In genomic region chr1:190695589-190695988, GRCm38 (mm10) we compare ENCODE assay signal across 8 mouse cellular contexts.
A peak's percentile ranks its signal among the peaks of the same experiment; 100 is the strongest.
DNase-seq lines count a peak whose midpoint lies in the region; ATAC-seq and TF ChIP-seq lines count a peak whose summit lies in the region.

No protein-coding gene starts in this region.

- H3K9me3 ChIP-seq in hindbrain, embryonic 10.5 days = no peaks in the 10 kb centered on the region
- no peaks in the 10 kb centered on the region for H3K9me3 ChIP-seq in hindbrain, embryonic 14.5 days (ENCODE audit: control insufficient read depth, low read length)
- no peaks in the 10 kb centered on the region for H3K9me3 ChIP-seq in CH12.LX (replicated peaks; ENCODE audit: low read length)
- no peaks in the 10 kb centered on the region for H3K9me3 ChIP-seq in embryonic facial prominence, embryonic 11.5 days (replicated peaks; ENCODE audit: control insufficient read depth, low read length)
- H3K9me3 ChIP-seq in neural tube, embryonic 11.5 days (ENCODE audit: control insufficient read depth, low read length) = no peaks in the 10 kb centered on the region

- no peak overlapping the region for H3K9ac ChIP-seq in hindbrain, embryonic 14.5 days
- no peak overlapping the region for H3K9ac ChIP-seq in CH12.LX (ENCODE audit: insufficient read depth, low read depth)
- no peak overlapping the region for H3K9ac ChIP-seq in embryonic facial prominence, embryonic 11.5 days (replicated peaks; ENCODE audit: low read length)
- no peak overlapping the region for H3K9ac ChIP-seq in neural tube, embryonic 11.5 days (ENCODE audit: low read length)

- WGBS in hindbrain, embryonic 10.5 days = 71% methylated on average over 11 of the region's 11 CpGs
- 70% methylated on average over 11 of the region's 11 CpGs for WGBS in hindbrain, embryonic 14.5 days
- WGBS in embryonic facial prominence, embryonic 11.5 days = 67% methylated on average over 11 of the region's 11 CpGs
- 62% methylated on average over 11 of the region's 11 CpGs for WGBS in neural tube, embryonic 11.5 days

- dilution Hi-C loops in CH12.LX (cut with MboI; ENCODE audit: extremely low pct_ligation_motif_present, extremely low pct_unique_long_range_greater_than_20kb, low sequenced_read_pairs) = no loop called here

- H3K4me2 ChIP-seq in hindbrain, embryonic 14.5 days (replicated peaks) = no peak overlapping the region
- H3K4me2 ChIP-seq in CH12.LX (ENCODE audit: insufficient read depth, low read depth, poor library complexity, severe bottlenecking) = no peak overlapping the region
- H3K4me2 ChIP-seq in embryonic facial prominence, embryonic 11.5 days (ENCODE audit: low read depth, low read length) = no peak overlapping the region
- H3K4me2 ChIP-seq in neural tube, embryonic 11.5 days (ENCODE audit: low read depth) = no peak overlapping the region

- no peaks in the 10 kb centered on the region for H3K79me2 ChIP-seq in CH12.LX (replicated peaks; ENCODE audit: control insufficient read depth, extremely low read depth, insufficient read depth, poor library complexity, severe bottlenecking)

- no peak for TF ChIP-seq EP300 in CH12.LX (IDR thresholded peaks at IDR 0.05; ENCODE audit: low read length)

- peaks cover 3% of the 10 kb centered on the region; the same call in 1 of the 2 replicates for H3K4me1 ChIP-seq in hindbrain, embryonic 10.5 days (replicated peaks)
- H3K4me1 ChIP-seq in hindbrain, embryonic 14.5 days (replicated peaks; ENCODE audit: control insufficient read depth, insufficient read depth, low read length) = 0 out of 2 replicates have a peak, but pooled peaks cover 4% of the 10 kb centered on the region
- no peaks in the 10 kb centered on the region for H3K4me1 ChIP-seq in CH12.LX (ENCODE audit: control insufficient read depth in 1 of 2, insufficient read depth in 2 of 2)
- H3K4me1 ChIP-seq in embryonic facial prominence, embryonic 11.5 days (ENCODE audit: control insufficient read depth, insufficient read depth, low read length) = no peaks in the 10 kb centered on the region
- no peaks in the 10 kb centered on the region for H3K4me1 ChIP-seq in neural tube, embryonic 11.5 days (ENCODE audit: control insufficient read depth, insufficient read depth, low read length)

- no peak for ATAC-seq in hindbrain, embryonic 14.5 days (ENCODE audit: low FRiP score)
- no peak for ATAC-seq in embryonic facial prominence, embryonic 11.5 days (replicated peaks; ENCODE audit: insufficient number of reproducible peaks, low FRiP score, low TSS enrichment, low read depth)
- 0 out of 2 replicates have a peak, but pooled peaks have one; percentile 35 for ATAC-seq in neural tube, embryonic 11.5 days (ENCODE audit: insufficient read depth, low FRiP score, low TSS enrichment)

- in situ Hi-C loops in CH12.LX (cut with MboI; ENCODE audit: low pct_ligation_motif_present, low pct_unique_long_range_greater_than_20kb, low sequenced_read_pairs) = no loop called here

- TF ChIP-seq POLR2A in CH12.LX (IDR thresholded peaks at IDR 0.05; ENCODE audit: low read depth, low read length) = no peak

- no peaks in the 10 kb centered on the region for H3K36me3 ChIP-seq in hindbrain, embryonic 10.5 days
- H3K36me3 ChIP-seq in hindbrain, embryonic 14.5 days (replicated peaks; ENCODE audit: control insufficient read depth, insufficient read depth) = no peaks in the 10 kb centered on the region
- no peaks in the 10 kb centered on the region for H3K36me3 ChIP-seq in CH12.LX (replicated peaks in 1 of 2; ENCODE audit: control insufficient read depth in 1 of 2, insufficient read depth in 1 of 2, low read length in 1 of 2)
- H3K36me3 ChIP-seq in embryonic facial prominence, embryonic 11.5 days (replicated peaks; ENCODE audit: control insufficient read depth, insufficient read depth, low read depth, low read length) = no peaks in the 10 kb centered on the region
- no peaks in the 10 kb centered on the region for H3K36me3 ChIP-seq in neural tube, embryonic 11.5 days (ENCODE audit: control insufficient read depth, insufficient read depth, low read length)

- no peak overlapping the region for H3K27ac ChIP-seq in hindbrain, embryonic 10.5 days
- no peak overlapping the region for H3K27ac ChIP-seq in hindbrain, embryonic 14.5 days
- no peak overlapping the region for H3K27ac ChIP-seq in CH12.LX (ENCODE audit: insufficient read depth, low read depth)
- H3K27ac ChIP-seq in embryonic facial prominence, embryonic 11.5 days (replicated peaks; ENCODE audit: low read depth, low read length) = no peak overlapping the region
- H3K27ac ChIP-seq in neural tube, embryonic 11.5 days (ENCODE audit: low read depth, low read length) = no peak overlapping the region

- peak; percentile 69 for TF ChIP-seq RAD21 in CH12.LX (IDR thresholded peaks at IDR 0.05; ENCODE audit: low read depth, low read length)

- peak; percentile 48 to 69; a peak in 3 of 4 replicates for TF ChIP-seq CTCF in CH12.LX (conservative IDR thresholded peaks at IDR 0.05 in 1 of 2, IDR thresholded peaks at IDR 0.05 in 1 of 2; ENCODE audit: low read depth in 2 of 2, low read length in 2 of 2)

- DNase-seq in hindbrain, embryonic 10.5 days (ENCODE audit: low spot score) = peak; percentile 42
- DNase-seq in hindbrain, embryonic 14.5 days (ENCODE audit: low spot score) = no peak
- peak; percentile 53 for DNase-seq in CH12.LX (ENCODE audit: extremely low read depth)
- peak; percentile 80 for DNase-seq in adrenal gland, postnatal 10 days
- DNase-seq in embryonic facial prominence, embryonic 11.5 days (ENCODE audit: low spot score) = peak; percentile 66
- peak; percentile 64 to 79 for DNase-seq in layer of hippocampus, postnatal 10 days (ENCODE audit: low spot score in 2 of 2)
- peak; percentile 63 for DNase-seq in neural tube, embryonic 11.5 days (ENCODE audit: low spot score)
- no peak for DNase-seq in B cell, adult 2 months

- no peaks in the 10 kb centered on the region for H3K27me3 ChIP-seq in hindbrain, embryonic 10.5 days (ENCODE audit: insufficient read depth, poor library complexity, severe bottlenecking)
- H3K27me3 ChIP-seq in hindbrain, embryonic 14.5 days (ENCODE audit: control insufficient read depth, insufficient read depth, low read length) = no peaks in the 10 kb centered on the region
- H3K27me3 ChIP-seq in CH12.LX (replicated peaks) = no peaks in the 10 kb centered on the region
- H3K27me3 ChIP-seq in embryonic facial prominence, embryonic 11.5 days (ENCODE audit: control insufficient read depth, insufficient read depth, low read length) = no peaks in the 10 kb centered on the region
- no peaks in the 10 kb centered on the region for H3K27me3 ChIP-seq in neural tube, embryonic 11.5 days (ENCODE audit: control insufficient read depth, insufficient read depth, low read length)

- no peak overlapping the region for H3K4me3 ChIP-seq in hindbrain, embryonic 10.5 days
- no peak overlapping the region for H3K4me3 ChIP-seq in hindbrain, embryonic 14.5 days (replicated peaks; ENCODE audit: low read length)
- no peak overlapping the region for H3K4me3 ChIP-seq in CH12.LX (replicated peaks in 1 of 3; ENCODE audit: low read depth in 2 of 3, low read length in 2 of 3, poor library complexity in 1 of 3)
- H3K4me3 ChIP-seq in embryonic facial prominence, embryonic 11.5 days (ENCODE audit: low read depth, low read length) = no peak overlapping the region
- no peak overlapping the region for H3K4me3 ChIP-seq in neural tube, embryonic 11.5 days (ENCODE audit: low read depth, low read length)

TF ChIP-seq in CH12.LX, 34 proteins besides CTCF, POLR2A, EP300 and RAD21:
- TF ChIP-seq SMC3 (IDR thresholded peaks at IDR 0.05; ENCODE audit: low read depth, low read length) (peak; percentile 56), ZNF384 (IDR thresholded peaks at IDR 0.05; ENCODE audit: low read depth, low read length) (no peak)

Comparison
In these comparisons a context has a peak if more than half of its experiments do, and no peak if none do; other contexts are left out.
1. DNase-seq: peak in hindbrain, embryonic 10.5 days (single experiment), CH12.LX (single experiment), adrenal gland, postnatal 10 days (single experiment), embryonic facial prominence, embryonic 11.5 days (single experiment), layer of hippocampus, postnatal 10 days (2 of 2) and neural tube, embryonic 11.5 days (single experiment); none in hindbrain, embryonic 14.5 days (single experiment) and B cell, adult 2 months (0 of 2).